Mouse (Mus musculus): ENCODE data around the gene E130309D02Rik.

E130309D02Rik gene

GRCm38 (mm10) chr5:143309916-143310315, 5.2 kb downstream of the E130309D02Rik start:
- no peak for DNase-seq (ENCODE audit: low spot score)

DNA sequence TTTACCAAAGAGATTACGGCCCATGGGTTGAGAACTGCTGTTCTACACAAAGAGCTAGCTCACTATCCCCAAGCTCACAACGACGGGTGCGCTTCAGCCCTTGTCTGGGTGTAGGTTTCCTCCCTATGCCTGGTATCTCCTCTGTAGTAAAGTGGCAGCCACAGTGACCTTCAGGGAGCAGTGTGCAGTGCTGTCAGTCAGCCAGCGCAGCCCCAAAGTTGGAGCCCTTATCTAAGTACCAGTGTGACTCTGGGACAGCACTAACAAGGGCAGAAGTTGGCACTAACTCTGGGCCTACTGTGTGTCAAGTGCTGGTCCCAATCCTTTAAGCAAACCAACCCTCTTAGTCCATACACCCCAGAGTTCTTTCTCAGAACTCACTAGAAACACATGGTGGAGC, 6.3 kb downstream of the E130309D02Rik start:
- DNase-seq (ENCODE audit: low spot score), result no peak

- DNase-seq (ENCODE audit: low spot score), result no peak
These were observed 10.9 kb downstream of the E130309D02Rik start for GRCm38 (mm10) chr5:143304251-143304650.

DNA sequence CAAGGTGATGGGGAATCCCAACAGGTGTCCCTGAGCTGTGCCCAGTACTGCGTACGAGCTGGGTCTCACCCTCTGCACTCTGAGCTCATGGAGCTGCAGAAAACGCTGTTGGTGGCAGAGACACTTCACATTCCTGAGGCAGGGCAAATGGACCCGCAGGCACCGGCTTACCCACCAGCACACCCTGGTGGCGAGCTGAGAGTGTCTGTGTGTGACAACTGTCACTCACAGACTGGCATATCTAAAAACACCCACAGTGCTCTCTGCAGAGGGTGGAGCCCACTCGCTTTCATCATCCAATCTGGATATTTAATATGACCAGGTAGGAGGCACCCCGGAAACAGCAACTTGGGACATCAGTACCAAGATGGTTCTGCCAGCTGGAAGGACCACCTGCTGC, 13.9 kb downstream of the E130309D02Rik start:
- DNase-seq (ENCODE audit: low spot score), result no peak

GRCm38 (mm10) chr5:143299686-143300085, 15.5 kb downstream of the E130309D02Rik start:
- peak; percentile 64 for DNase-seq (ENCODE audit: low spot score)

DNA sequence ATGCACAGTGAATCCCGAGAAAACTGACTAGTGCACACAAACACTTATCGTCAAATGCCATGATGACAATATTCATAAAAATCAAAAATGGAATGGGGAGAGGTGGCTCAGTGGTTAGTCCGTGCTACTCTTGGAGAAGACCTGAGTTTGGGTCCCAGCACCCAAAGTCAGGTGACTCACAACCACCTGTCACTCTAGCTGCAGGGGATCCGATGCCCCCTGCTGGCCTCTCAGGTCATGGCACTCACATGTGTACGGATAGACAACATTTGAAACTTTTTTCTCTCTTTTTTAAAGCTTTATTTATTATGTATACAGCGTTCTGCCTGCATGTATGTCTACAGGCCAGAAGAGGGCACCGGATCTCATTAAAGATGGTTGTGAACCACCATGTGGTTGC, 16.8 kb downstream of the E130309D02Rik start:
- no peak for DNase-seq (ENCODE audit: low spot score)

DNA sequence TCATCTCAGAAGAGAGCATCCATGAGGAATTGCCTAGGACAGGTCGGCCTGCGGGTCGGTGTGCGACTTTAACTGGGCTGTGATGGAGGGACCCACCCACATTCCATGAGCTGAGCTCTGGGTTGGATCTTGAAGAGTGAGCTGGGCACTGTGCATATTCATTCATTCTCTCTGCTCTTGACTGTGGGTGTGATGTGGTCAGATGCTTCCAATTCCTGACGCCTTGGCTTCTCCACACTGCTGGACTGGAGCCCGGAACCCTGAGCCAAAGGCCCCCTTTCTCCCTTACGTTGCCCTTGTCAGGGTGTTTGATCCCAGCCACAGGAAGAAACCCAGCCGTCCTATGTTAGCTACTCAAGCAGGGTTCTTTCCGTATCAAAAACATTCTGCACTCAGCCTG, 17.2 kb downstream of the E130309D02Rik start:
- DNase-seq (ENCODE audit: low spot score), result no peak

DNA sequence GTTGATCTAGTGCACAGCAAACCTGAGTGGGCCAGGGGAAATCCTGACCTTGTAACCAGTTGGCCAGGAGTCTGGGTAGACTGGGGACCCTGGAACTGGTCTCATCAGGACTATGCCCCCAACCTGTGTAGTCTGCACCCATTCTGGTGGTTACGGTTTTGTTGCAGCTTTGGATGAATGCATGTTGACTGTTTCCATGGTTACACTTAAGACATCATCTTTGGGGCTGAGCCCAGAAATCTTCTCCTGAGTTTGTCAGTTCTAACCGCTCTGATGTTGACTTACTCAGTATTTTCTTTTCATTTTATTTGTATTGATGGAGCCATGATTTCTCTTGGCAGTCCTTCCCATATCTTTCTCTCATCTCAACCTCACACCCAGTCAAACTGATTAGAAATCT, 19.8 kb downstream of the E130309D02Rik start:
- DNase-seq (ENCODE audit: low spot score), result no peak

DNA sequence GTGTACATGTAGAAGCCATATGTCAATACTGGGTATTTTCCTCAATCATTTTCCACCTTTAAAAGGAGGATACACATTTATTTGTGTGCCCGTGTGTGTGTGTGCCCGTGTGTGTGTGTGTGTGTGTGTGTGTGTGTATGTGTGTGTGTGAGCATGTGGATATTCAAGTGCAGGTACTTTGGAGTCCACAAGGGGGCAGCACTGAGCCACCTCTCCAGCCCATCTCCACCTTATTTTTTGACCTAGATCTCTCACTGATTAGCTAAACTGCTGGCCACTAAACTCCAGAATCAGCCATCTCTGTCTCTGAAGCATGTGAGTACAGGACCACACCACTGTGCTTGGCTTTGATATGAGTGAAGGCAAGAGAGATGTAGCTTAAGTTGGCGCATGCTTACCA, 20.3 kb downstream of the E130309D02Rik start:
- no peak for DNase-seq (ENCODE audit: low spot score)

DNA sequence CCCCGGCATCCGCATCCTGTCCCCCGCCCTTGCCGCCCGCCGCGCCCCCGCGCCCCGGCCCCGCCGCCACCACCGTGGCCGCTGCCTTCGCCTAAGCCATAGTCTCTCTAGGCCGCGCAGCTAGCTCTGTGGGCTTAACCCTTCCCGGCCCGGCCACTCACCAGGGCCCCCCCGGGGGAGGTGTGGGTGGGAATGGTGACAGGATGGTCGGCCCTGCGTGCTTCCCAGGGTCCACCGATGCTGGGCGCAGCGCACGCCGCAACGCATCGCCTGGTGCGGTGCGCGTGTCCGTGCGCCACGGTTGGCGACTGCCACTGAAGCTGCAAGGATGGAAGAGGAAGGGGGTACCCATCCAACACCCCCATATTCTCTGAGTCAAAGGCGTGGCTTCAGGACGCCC, 21.8 kb downstream of the E130309D02Rik start, which contains the start of gene Zfp853:
Gene Zfp853, minus strand, starts transcription at position 220 of the 400 bp plus-strand sequence.
- DNase-seq (ENCODE audit: low spot score), result no peak

GRCm38 (mm10) chr5:143292879-143293278, 22.3 kb downstream of the E130309D02Rik start:
- no peak for DNase-seq (ENCODE audit: low spot score)

GRCm38 (mm10) chr5:143289299-143289698, 25.9 kb downstream of the E130309D02Rik start:
- DNase-seq (ENCODE audit: low spot score), result no peak

GRCm38 (mm10) chr5:143288378-143288911, 26.7 kb downstream of the E130309D02Rik start:
- DNase-seq (ENCODE audit: low spot score), result no peak

- no peak for DNase-seq (ENCODE audit: low spot score)
These were observed 27.3 kb downstream of the E130309D02Rik start for GRCm38 (mm10) chr5:143287774-143288328.

GRCm38 (mm10) chr5:143284762-143285161, 30.4 kb downstream of the E130309D02Rik start:
- no peak for DNase-seq (ENCODE audit: low spot score)

- no peak for DNase-seq (ENCODE audit: low spot score)
These were observed 35.9 kb downstream of the E130309D02Rik start for GRCm38 (mm10) chr5:143279247-143279646.

DNA sequence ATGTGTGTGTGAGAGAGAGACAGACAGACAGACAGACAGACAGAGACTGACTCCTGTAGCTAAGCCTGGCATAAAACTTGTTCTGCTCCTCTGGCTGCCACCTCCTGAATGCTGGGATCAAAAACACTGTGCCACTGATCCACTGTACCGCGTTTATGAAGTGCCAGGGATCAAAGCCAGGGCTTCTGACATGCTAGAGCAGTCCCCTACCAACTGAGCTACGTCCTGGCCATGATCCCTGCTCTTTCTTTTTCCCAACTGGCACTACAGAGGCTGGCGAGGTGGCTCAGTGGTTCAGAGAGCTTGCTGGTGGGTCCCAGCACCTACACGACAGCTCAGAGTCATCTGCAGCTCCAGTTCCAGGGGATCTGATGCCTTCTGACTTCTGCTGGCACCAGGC, 39.4 kb downstream of the E130309D02Rik start:
- DNase-seq (ENCODE audit: low spot score), result no peak

- peak; percentile 62 for DNase-seq (ENCODE audit: low spot score)
These were observed 42.4 kb downstream of the E130309D02Rik start for GRCm38 (mm10) chr5:143272540-143273330.

- DNase-seq (ENCODE audit: low spot score), result no peak
These were observed 43.1 kb downstream of the E130309D02Rik start for GRCm38 (mm10) chr5:143272108-143272507.

- no peak for DNase-seq (ENCODE audit: low spot score)
These were observed 43.5 kb downstream of the E130309D02Rik start for GRCm38 (mm10) chr5:143271642-143272041.

- no peak for DNase-seq (ENCODE audit: low spot score)
These were observed 45.0 kb downstream of the E130309D02Rik start for GRCm38 (mm10) chr5:143270151-143270519.

- DNase-seq (ENCODE audit: low spot score), result peak; percentile 69
These were observed 45.6 kb downstream of the E130309D02Rik start, which contains the start of gene Zfp316 for GRCm38 (mm10) chr5:143269363-143270150. Gene Zfp316, minus strand, starts transcription at chr5:143270022.

DNA sequence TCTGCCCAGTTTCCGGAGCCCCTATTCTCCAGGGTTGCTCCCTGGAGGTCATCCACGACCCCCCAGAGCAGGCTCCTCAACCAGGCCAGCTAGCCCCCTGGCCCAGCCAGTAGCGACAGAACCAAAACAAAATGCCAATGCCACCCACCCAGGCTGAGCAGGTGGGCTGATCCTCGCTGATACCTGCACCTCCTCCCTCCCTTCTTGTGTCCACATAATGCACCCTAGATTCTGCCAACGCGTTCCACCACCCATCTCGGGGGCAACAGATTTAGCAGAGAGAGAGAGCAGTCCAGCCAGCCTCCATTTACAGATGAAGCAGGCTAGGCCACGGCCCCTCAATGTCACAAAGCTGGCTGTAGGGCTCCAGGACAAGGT, 46.2 kb downstream of the E130309D02Rik start:
- DNase-seq (ENCODE audit: low spot score), result no peak
